Mouse (Mus musculus) embryonic facial prominence, embryonic 10.5 days (tissue): ENCODE measurements around the gene Cnksr1. TPM values are rescaled to one million over a fixed set of nuclear protein-coding genes. Genes with fewer than 3 reads are reported as not detected.

Experiments
- polyA plus RNA-seq: library from polyadenylated mRNA; unstranded; fragments of >200 nt; fragmentation: Nextera tagmentation; extraction: Ambion mirVana; gene quantifications from 2 replicates; pipeline ENCODE4 v1.2.1, GENCODE M21; 2016

Gene Cnksr1
- polyA plus RNA-seq, 1 experiment from 2014 or later = 3.4 TPM

Other genes with a start within 250 kb of the Cnksr1 start
- gene Dhdds, start 237.5 kb downstream of the Cnksr1 start, polyA plus RNA-seq = 41.2 and 42.1 TPM in 2 replicates
- gene Lin28a, start 219.6 kb downstream of the Cnksr1 start, polyA plus RNA-seq = 18.7 and 24.2 TPM in 2 replicates
- not detected in 2 replicates for gene Zfp683, start 184.6 kb downstream of the Cnksr1 start, polyA plus RNA-seq
- 4.1 and 7.1 TPM in 2 replicates for gene Crybg2, start 177.6 kb downstream of the Cnksr1 start, polyA plus RNA-seq
- 3.5 and 4.5 TPM in 2 replicates for gene Cd52, start 143.3 kb downstream of the Cnksr1 start, polyA plus RNA-seq
- gene Ubxn11, start 135.8 kb downstream of the Cnksr1 start, polyA plus RNA-seq = 4.5 and 7.1 TPM in 2 replicates
- 300 and 316 TPM in 2 replicates for gene Sh3bgrl3, start 109.6 kb downstream of the Cnksr1 start, polyA plus RNA-seq
- gene Cep85, start 51.3 kb downstream of the Cnksr1 start, polyA plus RNA-seq = 32.3 and 33.2 TPM in 2 replicates
- gene Gm7534, start 35.4 kb downstream of the Cnksr1 start, polyA plus RNA-seq = 0.06 and 0.07 TPM in 2 replicates
- not detected in 2 replicates for gene Catsper4, start 11.0 kb downstream of the Cnksr1 start, polyA plus RNA-seq
- 0.32 and 1.1 TPM in 2 replicates for gene E130218I03Rik, start 5.3 kb upstream of the Cnksr1 start, polyA plus RNA-seq
- gene Zfp593, start 7.2 kb upstream of the Cnksr1 start, polyA plus RNA-seq = 21.0 and 21.8 TPM in 2 replicates
- gene Gm30191, start 8.5 kb upstream of the Cnksr1 start, polyA plus RNA-seq = not detected in 2 replicates
- 7.4 and 7.9 TPM in 2 replicates for gene Grrp1, start 15.7 kb upstream of the Cnksr1 start, polyA plus RNA-seq
- gene Pdik1l, start 49.5 kb upstream of the Cnksr1 start, polyA plus RNA-seq = 19.2 and 24.3 TPM in 2 replicates
- 0.31 and 0.34 TPM in 2 replicates for gene Trim63, start 76.7 kb upstream of the Cnksr1 start, polyA plus RNA-seq
- gene Slc30a2, start 104.8 kb upstream of the Cnksr1 start, polyA plus RNA-seq = 0.07 TPM in 1 of 2 replicates, not detected in the other
- gene Extl1, start 145.5 kb upstream of the Cnksr1 start, polyA plus RNA-seq = 0.25 and 0.66 TPM in 2 replicates
- gene Pafah2, start 157.9 kb upstream of the Cnksr1 start, polyA plus RNA-seq = 7.0 and 8.3 TPM in 2 replicates
- gene Stmn1, start 229.9 kb upstream of the Cnksr1 start, polyA plus RNA-seq = 2,394 and 2,556 TPM in 2 replicates